Mouse (Mus musculus): ENCODE measurements at regions not wholly inside any gene's neighbourhood (a gene's known extent, or its start where the extent isn't known, plus 50 kb on each side); places are given as distances from the start of the nearest gene placed in this dataset.

DNA sequence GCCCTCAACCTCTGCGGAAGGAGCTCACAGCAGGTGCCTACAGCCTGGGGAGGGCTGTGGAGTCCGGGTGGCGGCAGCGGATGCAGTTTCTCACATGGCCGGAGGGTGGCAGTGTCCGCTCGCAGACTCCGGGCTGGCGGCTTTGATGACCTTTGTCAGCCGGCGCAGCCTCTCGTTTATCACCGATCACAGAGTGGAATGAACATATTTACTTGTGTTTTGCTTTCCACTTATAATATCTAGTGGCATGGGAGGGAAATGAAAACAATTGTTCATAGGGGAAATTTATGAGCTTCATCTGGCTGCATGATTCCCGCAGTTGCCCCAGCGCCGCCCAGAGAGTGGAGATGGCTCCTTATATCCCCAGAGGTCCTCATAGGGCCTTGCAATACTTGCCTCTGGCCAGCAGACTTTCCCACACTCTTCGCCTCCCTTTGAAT lies 99.2 kb upstream of the Zfp507 start:
- H3K4me3 ChIP-seq, result peak overlapping the region; percentile 34
- no peaks in the 10 kb centered on the region for H3K36me3 ChIP-seq
- peak; percentile 78 for DNase-seq (ENCODE audit: low spot score)
- H3K4me1 ChIP-seq (replicated peaks), result peaks cover 8% of the 10 kb centered on the region
- H3K27ac ChIP-seq, result peak overlapping the region; percentile 3; the same call in 1 of the 2 replicates
- H3K9me3 ChIP-seq, result 0 out of 2 replicates have a peak, but pooled peaks cover 4% of the 10 kb centered on the region
- H3K27me3 ChIP-seq (ENCODE audit: insufficient read depth, poor library complexity, severe bottlenecking), result peaks cover 14% of the 10 kb centered on the region
- WGBS, result 3% methylated on average over 17 of the region's 17 CpGs

DNA sequence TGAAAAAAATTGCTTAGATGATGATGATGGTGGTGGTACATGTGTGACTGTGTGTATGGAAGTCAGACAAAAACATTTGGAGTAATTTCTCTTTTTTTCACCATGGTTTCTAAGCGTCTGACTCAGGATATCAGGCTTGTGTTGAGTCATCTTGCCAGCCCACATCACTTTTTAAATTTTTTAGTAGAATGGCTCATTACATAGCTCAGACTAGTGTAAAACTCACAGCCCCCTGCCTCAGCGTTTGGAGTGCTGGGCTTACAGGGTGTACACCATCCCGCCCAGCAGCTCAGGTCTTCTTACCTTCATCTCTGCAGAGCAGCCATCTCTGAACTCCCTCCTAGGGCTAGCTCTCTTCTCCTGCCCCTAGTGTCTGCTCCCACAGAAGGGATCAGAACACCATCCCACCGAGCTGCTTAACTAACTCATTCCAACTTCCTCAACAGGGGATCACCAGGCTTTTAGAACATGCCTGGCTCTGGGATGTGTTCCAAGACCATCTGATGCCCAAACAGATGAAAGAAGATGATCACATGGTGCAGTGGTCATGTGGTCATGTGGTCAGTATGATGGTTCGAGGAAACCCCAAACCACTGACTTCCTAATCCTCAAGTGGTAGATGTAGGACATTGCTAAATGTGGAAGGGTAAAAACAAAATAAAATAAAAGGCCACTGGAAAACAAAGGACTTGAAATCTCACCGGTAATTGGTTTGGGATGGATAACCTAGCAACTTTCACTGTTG lies 96.1 kb upstream of the Zfp507 start:
- 88% methylated on average over 6 of the region's 6 CpGs for WGBS
- H3K9me3 ChIP-seq, result 0 out of 2 replicates have a peak, but pooled peaks cover 4% of the 10 kb centered on the region
- H3K27ac ChIP-seq, result no peak overlapping the region
- H3K36me3 ChIP-seq, result no peaks in the 10 kb centered on the region
- no peak overlapping the region for H3K4me3 ChIP-seq
- peaks cover 14% of the 10 kb centered on the region for H3K27me3 ChIP-seq (ENCODE audit: insufficient read depth, poor library complexity, severe bottlenecking)
- no peak for DNase-seq (ENCODE audit: low spot score)
- peaks cover 8% of the 10 kb centered on the region for H3K4me1 ChIP-seq (replicated peaks)

DNA sequence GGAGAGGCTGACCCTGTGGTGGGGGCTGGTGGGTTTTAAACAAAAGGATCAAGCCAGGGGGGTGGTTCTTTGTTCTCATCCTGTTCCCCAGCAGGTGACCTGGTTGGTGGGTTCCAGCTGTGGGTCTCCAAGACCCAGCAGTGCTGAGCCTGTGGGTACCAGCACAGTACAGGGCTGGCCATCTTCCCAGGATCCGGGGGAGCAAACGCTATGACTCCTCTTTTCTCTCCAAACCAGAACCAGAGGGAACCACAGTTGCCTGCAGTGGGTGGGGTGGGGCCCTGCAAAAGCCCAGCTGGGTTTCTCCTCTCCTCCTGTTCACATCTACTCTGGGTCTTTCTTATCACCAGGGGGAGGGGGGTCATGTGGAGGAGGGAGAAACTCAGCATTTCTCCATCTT lies 90.5 kb upstream of the Zfp507 start:
- H3K27ac ChIP-seq, result no peak overlapping the region
- no peaks in the 10 kb centered on the region for H3K4me1 ChIP-seq (replicated peaks)
- WGBS, result 22% methylated on average over 2 of the region's 2 CpGs
- no peaks in the 10 kb centered on the region for H3K36me3 ChIP-seq
- DNase-seq (ENCODE audit: low spot score), result no peak
- H3K4me3 ChIP-seq, result no peak overlapping the region
- H3K9me3 ChIP-seq, result no peaks in the 10 kb centered on the region
- H3K27me3 ChIP-seq (ENCODE audit: insufficient read depth, poor library complexity, severe bottlenecking), result no peaks in the 10 kb centered on the region

DNA sequence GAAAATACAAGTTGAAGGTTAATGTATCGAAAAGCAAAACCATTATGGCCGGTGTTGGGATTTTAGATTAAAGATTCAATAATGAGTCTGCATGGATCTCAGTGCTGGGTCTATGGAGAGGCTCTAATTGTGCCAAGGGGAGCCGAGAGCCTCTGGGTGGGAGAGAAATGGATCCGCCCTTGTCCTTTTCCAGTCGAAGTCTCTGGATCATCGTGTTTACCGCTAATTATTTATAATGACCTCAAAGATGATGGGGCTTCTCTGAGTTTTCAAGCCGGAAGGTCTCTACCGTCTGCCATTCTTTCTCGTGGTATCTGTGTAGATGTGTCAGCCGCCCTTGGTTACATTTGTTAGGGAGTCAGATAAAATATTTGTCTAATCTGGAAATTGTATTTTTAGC lies 83.2 kb upstream of the Zfp507 start:
- H3K27me3 ChIP-seq (ENCODE audit: insufficient read depth, poor library complexity, severe bottlenecking), result no peaks in the 10 kb centered on the region
- H3K4me3 ChIP-seq, result no peak overlapping the region
- no peak overlapping the region for H3K27ac ChIP-seq
- 95% methylated on average over 11 of the region's 11 CpGs for WGBS
- no peaks in the 10 kb centered on the region for H3K4me1 ChIP-seq (replicated peaks)
- no peaks in the 10 kb centered on the region for H3K9me3 ChIP-seq
- no peaks in the 10 kb centered on the region for H3K36me3 ChIP-seq
- DNase-seq (ENCODE audit: low spot score), result no peak

DNA sequence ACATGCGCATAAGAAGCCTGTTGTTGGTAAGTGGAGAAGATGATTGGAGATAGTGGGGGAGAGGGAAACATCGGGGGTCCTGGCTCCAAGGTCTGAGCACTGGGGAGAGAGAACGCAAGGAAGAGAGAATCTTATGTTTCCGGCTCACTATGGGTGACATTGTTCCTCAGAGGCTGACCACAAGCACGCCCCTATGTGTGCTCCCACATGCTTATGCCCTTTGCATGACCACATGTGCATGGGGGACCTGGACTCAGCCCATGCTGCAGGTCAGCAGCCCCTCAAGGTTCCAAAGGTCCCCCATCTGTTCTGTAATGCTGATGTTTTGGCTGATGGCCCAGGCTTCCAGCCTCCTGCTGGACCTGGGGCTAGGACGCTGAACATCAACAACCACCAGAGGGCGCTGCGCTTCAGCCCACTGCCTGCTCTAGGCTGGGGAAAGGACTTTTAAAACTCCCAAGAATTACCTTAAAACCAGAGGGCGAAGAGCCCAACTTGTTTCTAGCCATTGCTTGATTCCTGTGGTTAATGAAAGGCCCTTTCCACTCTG lies 77.0 kb upstream of the Zfp507 start:
- Histone ChIP-seq H3K27ac (no peak overlapping the region), H3K4me3 (no peak overlapping the region), H3K9me3 (no peaks in the 10 kb centered on the region), H3K36me3 (no peaks in the 10 kb centered on the region), H3K4me1 (replicated peaks) (peaks cover 7% of the 10 kb centered on the region), H3K27me3 (ENCODE audit: insufficient read depth, poor library complexity, severe bottlenecking) (no peaks in the 10 kb centered on the region)
- WGBS, result 51% methylated on average over 9 of the region's 9 CpGs
- peak; percentile 72 for DNase-seq (ENCODE audit: low spot score)

DNA sequence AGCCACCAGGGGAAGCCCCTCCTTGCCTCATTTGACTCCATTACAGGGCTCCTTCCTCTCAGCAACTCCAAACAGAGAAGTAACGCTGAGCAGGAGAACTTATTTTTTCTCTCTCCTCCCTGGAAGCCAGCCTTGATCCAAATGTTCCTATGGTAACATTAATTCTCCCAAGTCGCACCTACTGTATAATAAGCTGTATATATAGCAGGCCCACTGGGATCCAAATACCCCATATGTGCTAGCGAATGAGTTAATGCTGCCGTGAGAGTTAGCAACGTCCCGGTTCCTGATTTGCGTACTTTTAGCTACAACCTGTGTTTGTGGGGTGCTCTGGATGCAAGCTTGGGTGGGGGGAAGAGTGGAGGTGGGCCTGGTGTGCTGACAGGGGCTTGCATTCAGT lies 75.4 kb upstream of the Zfp507 start:
- H3K27ac ChIP-seq, result no peak overlapping the region
- WGBS, result 86% methylated on average over 7 of the region's 7 CpGs
- H3K4me3 ChIP-seq, result no peak overlapping the region
- H3K36me3 ChIP-seq, result no peaks in the 10 kb centered on the region
- H3K9me3 ChIP-seq, result peaks cover 13% of the 10 kb centered on the region; the same call in 1 of the 2 replicates
- peaks cover 7% of the 10 kb centered on the region for H3K4me1 ChIP-seq (replicated peaks)
- no peak for DNase-seq (ENCODE audit: low spot score)
- H3K27me3 ChIP-seq (ENCODE audit: insufficient read depth, poor library complexity, severe bottlenecking), result no peaks in the 10 kb centered on the region

DNA sequence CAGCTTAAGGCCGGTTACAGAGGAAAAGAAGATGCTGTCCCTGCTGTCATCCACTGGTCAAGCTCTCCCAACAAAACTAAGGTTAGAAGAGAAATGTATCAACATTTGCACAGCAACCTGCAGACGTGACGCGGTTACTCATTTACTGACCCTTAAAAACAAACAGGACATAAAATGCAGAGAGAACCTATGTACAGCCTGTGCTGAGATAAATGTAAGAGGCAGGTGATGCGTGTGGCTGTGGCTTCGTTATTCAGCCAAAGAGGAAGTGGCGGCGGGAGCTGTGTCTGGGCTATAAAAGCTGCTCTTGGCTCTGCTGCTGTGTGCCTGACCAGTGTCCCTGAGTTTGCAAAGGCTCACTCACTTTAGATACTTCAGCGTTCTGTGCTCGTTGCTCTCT lies 58.2 kb upstream of the Zfp507 start:
- no peak for DNase-seq (ENCODE audit: low spot score)
- Histone ChIP-seq H3K9me3 (no peaks in the 10 kb centered on the region), H3K4me1 (replicated peaks) (no peaks in the 10 kb centered on the region), H3K27ac (no peak overlapping the region), H3K4me3 (no peak overlapping the region), H3K36me3 (no peaks in the 10 kb centered on the region), H3K27me3 (ENCODE audit: insufficient read depth, poor library complexity, severe bottlenecking) (no peaks in the 10 kb centered on the region)
- 83% methylated on average over 10 of the region's 10 CpGs for WGBS

DNA sequence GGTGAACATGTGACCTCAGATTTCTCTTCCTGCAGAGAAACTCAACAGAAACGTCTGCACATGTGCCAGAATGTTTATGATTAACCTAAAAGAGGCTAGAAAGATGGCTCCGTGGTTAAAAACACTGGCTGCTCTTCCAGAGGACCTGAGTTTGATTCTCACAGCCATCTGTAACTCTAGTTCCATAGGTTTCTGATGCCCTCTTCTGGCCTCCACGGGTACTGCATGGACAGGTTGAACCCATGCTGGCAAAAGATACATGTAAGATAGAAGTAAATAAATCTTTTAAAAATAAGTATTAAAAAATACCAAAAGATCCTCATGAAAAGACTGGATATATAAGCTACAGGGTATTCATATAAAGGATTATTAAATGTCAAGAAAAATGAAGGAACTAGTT lies 56.8 kb upstream of the Zfp507 start:
- no peaks in the 10 kb centered on the region for H3K9me3 ChIP-seq
- no peaks in the 10 kb centered on the region for H3K4me1 ChIP-seq (replicated peaks)
- H3K27me3 ChIP-seq (ENCODE audit: insufficient read depth, poor library complexity, severe bottlenecking), result no peaks in the 10 kb centered on the region
- WGBS, result 23% methylated on average over 3 of the region's 3 CpGs
- peak; percentile 25 for DNase-seq (ENCODE audit: low spot score)
- no peak overlapping the region for H3K4me3 ChIP-seq
- H3K27ac ChIP-seq, result no peak overlapping the region
- H3K36me3 ChIP-seq, result no peaks in the 10 kb centered on the region

DNA sequence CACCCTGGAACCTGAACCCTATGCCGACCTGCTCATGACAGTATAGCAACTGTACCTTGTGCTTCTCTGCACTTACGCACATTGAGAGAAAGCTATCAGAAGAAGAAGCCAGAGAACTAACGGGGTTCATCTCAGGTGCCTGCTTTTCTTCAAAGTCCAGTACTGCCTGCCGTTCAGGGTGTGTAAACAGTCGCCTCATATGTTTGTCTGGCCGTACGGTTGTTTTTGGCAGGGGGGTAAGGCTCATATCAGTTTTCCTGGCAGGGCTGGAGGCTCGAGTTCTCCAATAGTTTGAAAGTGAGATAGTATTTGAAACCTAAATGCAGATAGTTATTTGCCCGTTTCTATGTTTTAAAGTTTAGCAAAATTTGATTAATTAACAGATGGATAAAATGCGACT lies 54.9 kb upstream of the Zfp507 start:
- 86% methylated on average over 10 of the region's 10 CpGs for WGBS
- Histone ChIP-seq H3K9me3 (no peaks in the 10 kb centered on the region), H3K27ac (no peak overlapping the region), H3K4me1 (replicated peaks) (no peaks in the 10 kb centered on the region), H3K4me3 (no peak overlapping the region), H3K27me3 (ENCODE audit: insufficient read depth, poor library complexity, severe bottlenecking) (no peaks in the 10 kb centered on the region), H3K36me3 (no peaks in the 10 kb centered on the region)
- DNase-seq (ENCODE audit: low spot score), result no peak

All from hindbrain, embryonic 10.5 days (tissue).